Mouse (Mus musculus): Measurements from ENCODE around the gene Dvl3.

GRCm38 (mm10) chr16:20477270-20477669, 39.5 kb upstream of the Dvl3 start:
- TF ChIP-seq POLR2A (IDR thresholded peaks at IDR 0.05; ENCODE audit: insufficient read depth, low read depth, low read length) (no peak), CTCF (IDR thresholded peaks at IDR 0.05; ENCODE audit: insufficient read depth, low read depth, low read length) (no peak)
